Mouse (Mus musculus) heart, embryonic 16.5 days (tissue): ENCODE data around the gene Hoxa4. TPM values are rescaled to one million over a fixed set of nuclear protein-coding genes. Genes with fewer than 3 reads are reported as not detected.

Experiments used
- ATAC-seq: fragments of 200-750 bp; cut with Nextera tagmentation; replicated peaks from 2 replicates; pipeline ENCODE4 v1.8.0; 2017; ENCODE audit warnings: moderate number of reproducible peaks; ENCODE audit not compliant: insufficient read depth, low FRiP score; ENCODE audit errors: extremely low read depth
- H3K27ac ChIP-seq: fragments of 300-500 bp; sonication (generic); 2 replicates; pipeline ENCODE4 v1.5.1; 2014; ENCODE audit warnings: mild to moderate bottlenecking, low read length, control low read depth, moderate library complexity
- H3K27me3 ChIP-seq: fragments of 300-500 bp; sonication (generic); 2 replicates; pipeline ENCODE4 v1.6.1; 2014; ENCODE audit warnings: low read length, mixed read lengths; ENCODE audit not compliant: control insufficient read depth, insufficient read depth
- H3K36me3 ChIP-seq: fragments of 300-500 bp; sonication (generic); 2 replicates; pipeline ENCODE4 v1.6.1; 2014; ENCODE audit not compliant: control insufficient read depth, insufficient read depth
- H3K4me1 ChIP-seq: fragments of 300-500 bp; sonication (generic); 2 replicates; pipeline ENCODE4 v1.6.1; 2014; ENCODE audit warnings: low read length, mixed read lengths; ENCODE audit not compliant: control insufficient read depth, insufficient read depth
- H3K4me2 ChIP-seq: fragments of 300-500 bp; sonication (generic); 2 replicates; pipeline ENCODE4 v1.6.1; 2014; ENCODE audit warnings: low read depth, mild to moderate bottlenecking, control low read depth, low read length
- H3K4me3 ChIP-seq: fragments of 300-500 bp; sonication (generic); 2 replicates; pipeline ENCODE4 v1.5.1; 2014; ENCODE audit warnings: mild to moderate bottlenecking, control low read depth, low read length
- H3K9ac ChIP-seq: fragments of 300-500 bp; sonication (generic); 2 replicates; pipeline ENCODE4 v1.6.1; 2014; ENCODE audit warnings: low read length, control low read depth
- H3K9me3 ChIP-seq: fragments of 300-500 bp; sonication (generic); replicated peaks from 2 replicates; pipeline ENCODE4 v1.6.1; 2016; ENCODE audit warnings: low read length; ENCODE audit not compliant: control insufficient read depth
- WGBS: fragments of 180-500 bp; shearing (Covaris S2); extraction: QIAGEN DNeasy Blood & Tissue Kit; methylation state at CpG from one replicate; pipeline ENCODE4 v1.1.7; 2014; 5-methylcytosine and 5-hydroxymethylcytosine counted together
- polyA plus RNA-seq: library from polyadenylated mRNA; unstranded; fragments of >200 nt; fragmentation: Nextera tagmentation; extraction: Ambion mirVana; gene quantifications from 2 replicates; pipeline ENCODE4 v1.2.1, GENCODE M21; 2015

Hoxa4 gene
- polyA plus RNA-seq, 1 experiment from 2014 or later, result not detected

DNA sequence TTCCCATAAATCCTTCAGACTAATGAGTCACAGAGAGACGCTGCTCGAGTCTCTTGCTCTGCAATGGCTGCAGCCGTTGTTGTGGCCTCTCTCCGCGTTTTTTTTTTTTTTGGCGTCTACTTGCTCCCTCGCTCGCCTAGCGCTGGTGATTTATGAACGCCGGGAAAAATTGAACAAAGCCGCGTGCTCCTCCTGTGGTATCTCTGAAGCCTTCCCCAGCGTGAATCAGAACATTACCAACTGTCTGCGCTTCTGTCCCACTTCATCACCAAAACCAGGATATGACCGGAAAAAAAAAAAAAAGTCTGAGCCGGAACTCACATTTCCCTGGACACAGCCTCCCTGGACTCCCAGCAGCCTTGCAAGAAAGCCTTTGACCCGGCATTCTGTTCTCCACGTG is 6.3 kb downstream of the Hoxa4 start:
- H3K4me3 ChIP-seq, result no peak overlapping the region
- no peak overlapping the region for H3K27ac ChIP-seq
- peaks cover 97% of the 10 kb centered on the region for H3K27me3 ChIP-seq
- no peaks in the 10 kb centered on the region for H3K36me3 ChIP-seq
- H3K9ac ChIP-seq, result no peak overlapping the region
- H3K4me1 ChIP-seq, result no peaks in the 10 kb centered on the region
- no peak for ATAC-seq
- no peaks in the 10 kb centered on the region for H3K9me3 ChIP-seq
- 6% methylated on average over 19 of the region's 19 CpGs for WGBS
- H3K4me2 ChIP-seq, result no peak overlapping the region

DNA sequence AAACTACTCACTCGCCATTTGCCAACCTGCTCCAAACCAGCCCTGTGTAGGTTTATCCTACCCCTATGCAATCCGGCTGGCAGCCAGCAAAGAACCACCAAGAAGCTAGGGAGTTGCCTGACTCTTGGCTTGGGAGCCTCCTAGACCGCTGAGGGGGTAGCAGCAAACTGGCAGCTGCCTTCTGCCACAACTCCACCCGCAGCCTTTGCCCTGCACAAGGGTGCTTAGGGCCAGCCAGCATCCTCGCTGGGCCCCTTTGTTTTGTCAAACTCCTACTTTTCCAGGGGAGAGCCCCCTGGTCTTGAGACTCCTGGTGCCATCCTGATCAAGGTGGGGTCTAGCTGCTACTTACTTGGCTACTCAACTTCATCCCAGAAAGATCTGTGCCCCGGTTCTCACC is 6.9 kb downstream of the Hoxa4 start:
- Histone ChIP-seq H3K36me3 (no peaks in the 10 kb centered on the region), H3K4me1 (no peaks in the 10 kb centered on the region), H3K9ac (no peak overlapping the region), H3K27ac (no peak overlapping the region), H3K4me2 (no peak overlapping the region), H3K9me3 (no peaks in the 10 kb centered on the region), H3K4me3 (no peak overlapping the region), H3K27me3 (peaks cover 97% of the 10 kb centered on the region)
- no peak for ATAC-seq
- 11% methylated on average over 6 of the region's 6 CpGs for WGBS

DNA sequence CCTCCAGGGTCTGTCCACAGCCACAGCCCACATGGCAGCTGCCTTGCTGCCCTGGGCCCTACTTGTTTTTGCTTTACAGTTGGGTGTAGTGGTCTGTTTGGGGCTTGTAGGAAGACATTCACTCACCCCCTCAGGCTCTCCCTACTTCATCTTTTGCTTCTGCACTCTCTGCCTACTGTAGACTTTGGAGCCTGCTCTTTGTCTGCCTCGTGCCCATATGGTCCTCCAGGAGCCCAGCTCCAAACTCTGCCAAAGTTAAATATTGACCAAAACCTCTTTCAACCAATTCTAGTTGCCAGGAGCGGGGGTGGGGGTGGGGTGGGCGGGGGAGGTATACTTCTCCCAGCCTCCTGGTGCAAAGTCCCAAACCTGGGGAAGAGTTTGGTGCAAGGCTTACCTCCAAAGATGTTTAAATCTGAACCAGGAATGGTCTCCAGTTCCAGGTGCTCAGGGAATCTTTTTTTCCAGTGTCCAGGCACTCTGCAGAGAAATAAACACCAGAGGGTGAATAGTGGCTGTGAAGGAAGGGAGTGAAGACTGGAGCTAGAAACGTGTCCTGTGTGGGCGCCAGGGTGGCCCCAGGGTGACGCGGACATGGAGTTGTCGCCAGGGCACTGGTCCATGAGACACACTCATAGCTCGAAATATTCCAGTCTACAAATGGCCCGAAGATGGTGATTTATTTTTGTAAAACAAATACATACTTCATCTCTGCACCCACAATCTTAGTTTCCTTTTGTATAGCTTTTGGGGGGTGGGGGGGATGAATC is 8.1 kb downstream of the Hoxa4 start:
- WGBS, result 24% methylated on average over 10 of the region's 10 CpGs
- Histone ChIP-seq H3K9me3 (no peaks in the 10 kb centered on the region), H3K4me2 (no peak overlapping the region), H3K4me1 (no peaks in the 10 kb centered on the region), H3K27ac (no peak overlapping the region), H3K27me3 (peaks cover 97% of the 10 kb centered on the region), H3K36me3 (no peaks in the 10 kb centered on the region), H3K9ac (no peak overlapping the region), H3K4me3 (no peak overlapping the region)
- no peak for ATAC-seq

DNA sequence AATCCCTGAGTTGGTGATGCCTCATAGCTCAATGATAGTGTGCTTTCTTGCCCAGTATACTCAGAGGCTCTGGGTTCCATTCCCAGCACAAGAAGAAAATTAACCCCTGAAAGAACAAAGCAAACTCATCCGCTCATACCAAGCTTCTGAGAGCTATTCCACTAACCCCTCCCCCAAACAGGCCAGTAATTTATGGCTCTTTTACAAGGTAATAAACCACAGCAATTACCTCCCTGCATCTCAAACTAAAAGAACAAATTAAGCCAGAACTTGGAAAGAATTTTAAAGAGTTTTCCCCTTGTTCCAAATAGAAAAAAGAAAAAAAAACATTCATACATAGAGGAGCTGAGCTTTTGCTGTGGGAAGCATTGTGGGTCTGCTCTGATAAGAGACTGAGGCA is 8.8 kb downstream of the Hoxa4 start:
- no peaks in the 10 kb centered on the region for H3K36me3 ChIP-seq
- WGBS, result 32% methylated on average over 1 of the region's 1 CpGs
- no peak overlapping the region for H3K4me3 ChIP-seq
- H3K4me2 ChIP-seq, result no peak overlapping the region
- H3K4me1 ChIP-seq, result no peaks in the 10 kb centered on the region
- H3K27ac ChIP-seq, result no peak overlapping the region
- no peaks in the 10 kb centered on the region for H3K9me3 ChIP-seq
- peaks cover 96% of the 10 kb centered on the region for H3K27me3 ChIP-seq
- ATAC-seq, result no peak
- no peak overlapping the region for H3K9ac ChIP-seq

DNA sequence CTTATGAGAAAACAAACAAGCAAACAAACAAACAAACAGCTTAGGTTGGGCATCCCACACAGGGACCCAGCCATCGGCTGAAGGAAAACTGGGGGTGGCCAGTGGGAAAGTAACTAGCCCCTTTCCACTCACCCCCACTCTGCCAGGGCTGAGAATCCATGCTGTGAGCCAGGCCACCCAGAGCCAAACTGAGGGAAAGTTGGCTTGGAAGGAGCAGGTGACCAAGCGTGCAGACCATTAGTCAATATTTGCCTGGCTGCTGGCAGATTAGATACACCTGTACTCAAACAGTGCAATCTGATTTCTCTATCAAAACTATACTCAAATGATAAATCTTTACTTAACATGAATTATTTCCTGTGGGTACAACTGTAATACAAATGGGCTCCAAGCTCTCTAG is 9.5 kb downstream of the Hoxa4 start:
- Histone ChIP-seq H3K4me3 (no peak overlapping the region), H3K27ac (no peak overlapping the region), H3K4me1 (no peaks in the 10 kb centered on the region), H3K27me3 (peaks cover 96% of the 10 kb centered on the region), H3K36me3 (no peaks in the 10 kb centered on the region), H3K9me3 (no peaks in the 10 kb centered on the region), H3K4me2 (no peak overlapping the region), H3K9ac (no peak overlapping the region)
- ATAC-seq, result no peak
- 37% methylated on average over 2 of the region's 2 CpGs for WGBS

DNA sequence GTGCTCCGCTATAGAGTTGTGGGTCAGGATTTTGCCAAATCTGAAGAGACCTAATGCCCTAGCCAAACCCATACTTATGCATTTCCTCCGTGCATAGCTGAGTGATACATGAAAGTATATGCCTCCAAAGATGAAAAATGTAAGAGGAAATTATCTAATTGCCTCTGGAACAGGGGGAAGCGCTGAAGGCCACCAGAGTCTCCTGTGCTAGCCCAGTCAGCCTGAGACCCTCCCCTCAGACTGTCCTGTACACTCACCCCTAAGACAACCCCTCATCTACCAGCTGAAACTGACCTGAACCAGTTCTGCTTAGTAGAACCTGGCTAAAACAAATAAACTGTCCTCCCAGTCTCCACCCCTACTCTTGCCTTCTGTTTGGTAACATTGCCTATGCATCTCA is 10.8 kb downstream of the Hoxa4 start:
- no peaks in the 10 kb centered on the region for H3K9me3 ChIP-seq
- H3K4me3 ChIP-seq, result no peak overlapping the region
- H3K9ac ChIP-seq, result no peak overlapping the region
- H3K4me2 ChIP-seq, result peak overlapping the region; percentile 19; the same call in 1 of the 2 replicates
- no peaks in the 10 kb centered on the region for H3K4me1 ChIP-seq
- ATAC-seq, result no peak
- H3K27ac ChIP-seq, result no peak overlapping the region
- no peaks in the 10 kb centered on the region for H3K36me3 ChIP-seq
- WGBS, result 22% methylated on average over 3 of the region's 3 CpGs
- H3K27me3 ChIP-seq, result peaks cover 95% of the 10 kb centered on the region

DNA sequence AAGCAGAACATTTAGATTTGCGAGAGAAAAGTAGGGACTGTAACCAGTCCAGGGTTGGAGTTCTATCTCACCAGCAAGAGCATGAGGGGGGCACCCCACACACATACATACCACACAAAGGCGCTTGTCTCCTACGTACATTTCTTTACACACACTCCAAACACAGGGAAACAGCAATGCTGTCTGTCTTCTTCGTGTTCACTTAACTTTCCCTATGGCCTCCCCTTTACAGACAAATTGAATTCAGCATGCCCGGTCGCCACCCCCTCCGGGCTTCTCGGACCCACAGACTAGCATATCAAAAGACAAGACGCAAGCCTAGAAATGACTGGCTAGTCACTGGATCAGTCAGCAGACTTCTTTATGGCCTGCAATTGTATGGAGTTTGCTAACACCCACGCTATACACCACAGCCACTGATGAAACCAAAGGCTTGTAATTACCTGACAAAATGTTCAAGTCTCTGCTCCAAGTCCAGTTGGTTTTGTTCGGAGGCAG is 11.3 kb downstream of the Hoxa4 start:
- H3K4me1 ChIP-seq, result no peaks in the 10 kb centered on the region
- no peak overlapping the region for H3K9ac ChIP-seq
- 14% methylated on average over 11 of the region's 11 CpGs for WGBS
- peak overlapping the region; percentile 23 for H3K4me3 ChIP-seq
- ATAC-seq, result no peak
- H3K27ac ChIP-seq, result no peak overlapping the region
- peak overlapping the region; percentile 49 for H3K4me2 ChIP-seq
- H3K9me3 ChIP-seq, result no peaks in the 10 kb centered on the region
- H3K27me3 ChIP-seq, result peaks cover 95% of the 10 kb centered on the region
- H3K36me3 ChIP-seq, result no peaks in the 10 kb centered on the region

DNA sequence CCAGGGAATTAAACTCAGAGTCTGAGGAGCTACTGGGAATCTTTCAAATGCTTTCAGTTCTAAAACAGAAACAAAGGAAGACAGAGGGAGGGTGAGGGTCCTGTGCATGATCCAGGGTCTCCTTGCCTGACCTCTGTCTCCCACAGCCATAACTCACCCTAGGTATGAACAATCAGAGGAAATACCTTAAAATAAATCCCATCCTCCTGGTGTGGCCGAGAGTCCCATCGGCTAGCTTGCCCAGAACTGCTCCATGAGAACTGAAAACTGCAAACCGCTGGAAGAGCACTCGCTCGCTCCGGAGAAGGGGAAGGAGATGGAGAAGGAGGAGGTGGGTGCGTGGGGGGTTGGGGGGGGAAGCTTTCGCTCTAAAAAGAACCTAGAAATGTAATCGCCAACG is 11.9 kb downstream of the Hoxa4 start:
- peak overlapping the region; percentile 25 for H3K4me3 ChIP-seq
- no peaks in the 10 kb centered on the region for H3K36me3 ChIP-seq
- ATAC-seq, result no peak
- no peak overlapping the region; the same call in 1 of the 2 replicates for H3K27ac ChIP-seq
- peak overlapping the region; percentile 15; the same call in 1 of the 2 replicates for H3K9ac ChIP-seq
- no peaks in the 10 kb centered on the region for H3K9me3 ChIP-seq
- H3K4me2 ChIP-seq, result peak overlapping the region; percentile 49
- WGBS, result 8% methylated on average over 10 of the region's 10 CpGs
- H3K27me3 ChIP-seq, result peaks cover 97% of the 10 kb centered on the region
- H3K4me1 ChIP-seq, result no peaks in the 10 kb centered on the region

DNA sequence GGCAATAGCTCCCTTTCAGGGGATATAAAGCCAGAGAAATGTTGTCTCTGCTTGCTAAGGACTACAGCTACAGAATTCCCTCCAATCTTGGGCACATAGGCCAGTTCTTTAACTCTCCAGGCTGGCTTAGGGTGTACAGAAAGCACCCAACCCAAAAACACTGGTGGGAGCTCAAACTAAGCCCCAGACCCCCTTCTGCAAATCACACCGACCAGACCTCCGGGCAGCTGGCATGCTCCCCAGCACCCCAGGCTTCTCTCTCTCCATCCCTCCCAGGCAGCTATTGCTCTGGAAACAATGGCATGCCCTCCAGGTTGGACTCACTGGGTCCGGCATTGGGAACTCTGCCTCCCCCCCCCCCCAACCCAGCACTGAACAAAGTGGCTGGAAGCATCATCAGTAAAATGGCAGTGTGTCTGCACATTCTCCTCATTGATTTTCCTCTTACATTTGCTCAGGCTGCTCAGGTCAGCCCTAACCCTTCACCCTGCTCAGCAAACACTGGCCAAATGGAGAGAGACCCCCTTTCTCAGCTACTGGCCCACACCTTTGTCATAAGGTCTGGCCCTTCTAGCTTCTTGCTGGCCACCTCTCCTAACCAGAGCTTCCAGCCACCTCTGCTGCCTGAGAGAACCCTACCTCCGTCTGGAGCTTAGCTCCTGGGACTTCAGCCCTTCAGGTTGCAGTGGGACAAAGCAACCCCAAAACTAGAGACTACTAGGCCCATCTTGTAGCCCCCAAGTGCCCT is 12.5 kb downstream of the Hoxa4 start:
- peak overlapping the region; percentile 31 for H3K27ac ChIP-seq
- H3K9ac ChIP-seq, result peak overlapping the region; percentile 15
- WGBS, result 9% methylated on average over 4 of the region's 4 CpGs

More for the DNA sequence above, 12.5 kb downstream of the Hoxa4 start:
- H3K9me3 ChIP-seq, result no peaks in the 10 kb centered on the region
- ATAC-seq, result no peak
- H3K36me3 ChIP-seq, result no peaks in the 10 kb centered on the region
- H3K4me2 ChIP-seq, result peak overlapping the region; percentile 49
- H3K4me1 ChIP-seq, result no peaks in the 10 kb centered on the region
- H3K27me3 ChIP-seq, result peaks cover 94% of the 10 kb centered on the region
- H3K4me3 ChIP-seq, result peak overlapping the region; percentile 27
